Mouse (Mus musculus) monocyte, adult 5-6 weeks (primary cell): ENCODE measurements around the gene Tspan5. TPM values are rescaled to one million over a fixed set of nuclear protein-coding genes. Genes with fewer than 3 reads are reported as not detected.

Source experiments
- ATAC-seq: fragments of 153-309, 156-312 bp; replicated peaks from 2 replicates; pipeline ENCODE4 v1.8.0; 2017; ENCODE audit warnings: mild to moderate bottlenecking; ENCODE audit not compliant: low TSS enrichment, insufficient number of reproducible peaks, severe bottlenecking, poor library complexity, low FRiP score
- total RNA-seq: library from RNA; stranded (forward); fragments of 200-1000, 200-491, 200-594 nt; gene quantifications from 3 replicates; pipeline ENCODE4 v1.2.3, GENCODE M21; 2017

The Tspan5 gene
- total RNA-seq, 1 experiment from 2014 or later = 20.4 TPM

DNA sequence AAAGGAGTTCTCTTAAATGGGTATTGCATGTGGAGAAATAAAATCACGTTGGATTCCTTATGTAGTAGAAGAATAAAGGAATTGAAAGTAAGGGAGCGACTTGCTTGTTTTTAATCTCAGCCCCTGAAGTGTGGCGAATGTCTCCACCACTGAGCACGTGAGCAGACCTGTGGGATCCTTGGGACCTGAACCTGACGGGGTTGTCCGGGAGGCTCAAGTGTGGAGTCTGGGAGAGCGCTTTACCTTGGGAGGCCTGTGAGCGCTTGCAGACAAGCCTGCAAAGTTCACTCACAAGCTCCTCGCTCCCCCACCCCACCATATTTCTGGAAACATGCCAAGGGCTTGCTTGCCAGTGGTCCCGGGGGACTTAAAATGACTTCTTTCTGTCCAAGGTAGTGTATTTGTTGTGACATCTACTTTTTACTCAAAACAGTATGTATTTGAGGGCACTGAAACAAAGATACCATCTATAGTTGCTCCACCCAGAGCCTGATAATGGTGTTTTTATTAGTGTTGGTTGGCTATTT, 147.8 kb downstream of the Tspan5 start:
- no peak for ATAC-seq

DNA sequence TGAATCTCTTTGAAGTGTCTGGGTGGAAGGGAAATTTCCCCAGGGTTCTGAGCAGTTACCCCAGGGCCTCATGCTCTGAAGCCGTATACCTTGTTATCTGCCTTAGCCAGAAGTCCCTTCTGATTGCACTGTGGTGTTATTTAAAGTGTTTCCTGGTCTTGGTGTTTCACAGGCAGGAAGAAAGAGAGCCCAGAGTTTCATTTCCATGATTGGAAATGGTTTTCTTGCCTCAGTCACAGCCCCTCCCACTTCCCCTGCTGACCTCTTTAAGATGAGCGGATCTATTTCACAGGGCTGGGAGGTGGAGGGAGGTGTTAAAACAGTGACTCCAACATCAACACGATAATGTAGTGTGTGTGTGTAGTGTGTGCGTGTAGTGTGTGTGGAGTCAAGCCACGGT, 151.5 kb downstream of the Tspan5 start:
- peak; percentile 38; the same call in 1 of the 2 replicates for ATAC-seq

DNA sequence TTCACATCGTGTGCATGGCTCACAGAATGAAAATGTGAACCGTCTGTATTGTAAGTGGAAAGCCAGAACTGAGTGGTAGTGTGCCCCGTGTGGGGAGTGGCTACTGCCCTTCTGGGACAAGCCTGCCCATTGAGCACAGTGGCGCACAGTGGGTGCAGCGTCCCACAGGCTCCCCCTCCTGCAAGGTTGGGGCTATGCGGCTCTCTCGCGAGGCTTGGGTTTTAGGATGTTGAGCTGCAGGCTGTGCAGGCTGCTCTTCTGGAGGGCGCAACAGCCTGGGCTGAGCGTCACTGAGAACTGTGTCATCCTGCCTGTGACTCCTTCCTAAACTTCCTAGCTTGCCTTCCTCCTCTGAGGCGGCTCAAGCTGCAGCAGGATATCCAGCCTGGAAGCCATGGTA, 155.5 kb downstream of the Tspan5 start:
- no peak for ATAC-seq

DNA sequence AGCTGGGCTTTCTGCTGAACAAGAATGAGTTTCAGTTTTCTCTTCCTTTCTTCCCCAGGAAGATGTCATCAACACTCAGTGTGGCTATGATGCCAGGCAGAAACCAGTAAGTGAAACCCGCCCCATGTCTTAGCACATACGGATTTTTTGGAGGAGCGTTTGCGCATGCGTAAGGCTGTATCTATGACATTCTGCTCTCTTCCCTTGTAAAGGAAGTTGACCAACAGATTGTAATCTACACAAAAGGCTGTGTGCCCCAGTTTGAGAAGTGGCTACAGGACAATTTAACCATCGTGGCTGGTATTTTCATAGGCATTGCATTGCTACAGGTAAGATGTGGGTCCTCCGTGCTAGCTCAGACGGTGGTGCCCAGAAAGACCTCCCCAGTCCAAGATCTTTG, 156.1 kb downstream of the Tspan5 start:
- no peak for ATAC-seq

DNA sequence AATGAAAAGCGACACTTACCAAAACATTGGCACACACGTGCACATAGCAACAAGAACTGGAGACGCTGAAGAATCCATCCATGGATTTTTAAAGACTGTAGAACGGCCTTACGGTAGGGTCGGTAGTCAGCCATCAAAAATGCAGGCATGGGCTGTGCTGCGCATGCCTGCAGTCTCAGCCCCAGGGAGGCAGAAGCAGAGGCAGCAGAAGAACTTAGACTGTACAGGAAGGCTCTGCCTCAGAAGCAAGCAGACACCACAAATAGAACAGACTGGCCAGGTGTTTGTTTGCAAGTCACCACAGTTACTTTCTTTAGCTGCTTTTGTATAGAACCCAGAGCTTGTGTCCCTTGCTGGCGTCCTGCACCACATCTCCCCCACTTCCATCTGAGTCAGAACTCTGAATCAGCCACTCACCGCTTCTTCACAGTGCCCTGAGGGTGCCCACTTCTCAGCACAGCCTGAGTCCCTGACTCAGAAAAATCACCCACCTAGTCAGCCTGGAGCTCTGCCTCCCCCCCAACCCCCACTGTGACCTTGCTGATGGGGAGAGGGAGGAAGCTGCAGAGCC, 158.7 kb downstream of the Tspan5 start:
- ATAC-seq = no peak

DNA sequence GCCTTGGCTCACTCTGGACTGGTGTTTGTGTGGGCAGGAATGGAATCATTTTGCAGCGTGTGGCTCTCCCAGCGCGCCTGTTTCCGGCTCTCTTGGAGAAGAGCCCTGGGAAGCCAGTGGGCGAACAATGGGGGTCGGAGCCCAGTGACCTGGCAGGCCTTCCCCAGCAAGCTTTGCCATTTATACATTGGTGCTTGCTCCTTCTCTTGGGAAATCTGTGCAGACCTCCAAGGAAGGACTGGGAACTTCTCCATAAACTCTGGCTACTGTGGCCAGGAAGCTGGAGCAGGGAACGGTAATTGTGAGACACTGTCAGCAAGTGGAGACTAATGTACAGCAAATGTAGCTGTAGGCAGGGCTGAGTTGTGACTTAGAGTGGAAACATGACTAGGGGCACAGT, 163.7 kb downstream of the Tspan5 start:
- no peak for ATAC-seq

DNA sequence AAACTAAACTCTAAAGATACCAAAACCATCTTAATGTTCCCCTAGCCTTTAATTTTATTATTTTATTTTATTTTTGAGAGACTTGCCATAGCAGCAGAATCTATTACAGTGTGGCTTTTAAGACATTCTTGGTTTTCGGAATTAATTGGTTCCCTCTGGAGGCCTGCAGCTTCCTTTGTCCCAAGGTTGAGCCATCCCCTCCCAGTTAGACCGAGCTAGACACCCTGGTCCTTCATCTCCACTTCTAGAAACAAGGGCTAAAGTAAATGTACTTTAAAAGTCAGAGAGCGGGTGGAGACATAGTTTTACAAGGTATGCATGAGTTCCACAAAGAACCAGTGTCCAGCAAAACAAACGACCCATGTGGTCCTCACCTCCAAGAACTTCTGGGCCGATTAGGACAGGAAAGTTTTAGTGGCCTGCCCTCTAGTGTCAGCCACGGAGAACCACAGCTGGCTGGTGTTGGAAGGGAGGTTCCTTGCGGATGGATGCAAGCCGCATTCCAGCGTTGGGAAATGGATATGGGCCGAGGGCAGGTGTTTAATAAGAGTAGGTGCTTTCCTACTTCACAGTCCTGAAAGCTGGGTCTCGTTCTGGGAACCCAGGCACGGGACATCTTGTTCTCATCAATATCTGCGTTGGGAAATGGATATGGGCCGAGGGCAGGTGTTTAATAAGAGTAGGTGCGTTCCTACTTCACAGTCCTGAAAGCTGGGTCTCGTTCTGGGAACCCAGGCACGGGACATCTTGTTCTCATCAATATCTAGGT, 164.3 kb downstream of the Tspan5 start:
- no peak for ATAC-seq

DNA sequence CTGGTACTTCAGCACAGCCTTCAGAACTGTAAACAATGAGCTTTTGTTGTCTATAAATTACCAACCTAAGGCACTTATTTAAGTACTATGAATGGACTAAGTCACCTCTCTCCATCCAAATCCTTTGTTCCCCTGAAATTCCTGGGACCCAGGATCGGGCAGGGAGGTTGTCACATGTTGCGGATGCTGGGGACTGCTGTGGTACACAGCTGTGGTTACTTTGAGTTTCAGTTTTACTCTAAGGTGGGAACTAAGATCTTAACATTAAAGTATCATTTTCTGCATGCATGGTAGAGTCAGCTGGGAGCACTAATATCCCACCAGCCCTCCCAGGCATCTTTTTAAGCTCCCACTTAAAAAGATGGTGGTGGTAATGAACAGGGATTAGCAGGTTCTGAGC, 167.3 kb downstream of the Tspan5 start:
- no peak for ATAC-seq

DNA sequence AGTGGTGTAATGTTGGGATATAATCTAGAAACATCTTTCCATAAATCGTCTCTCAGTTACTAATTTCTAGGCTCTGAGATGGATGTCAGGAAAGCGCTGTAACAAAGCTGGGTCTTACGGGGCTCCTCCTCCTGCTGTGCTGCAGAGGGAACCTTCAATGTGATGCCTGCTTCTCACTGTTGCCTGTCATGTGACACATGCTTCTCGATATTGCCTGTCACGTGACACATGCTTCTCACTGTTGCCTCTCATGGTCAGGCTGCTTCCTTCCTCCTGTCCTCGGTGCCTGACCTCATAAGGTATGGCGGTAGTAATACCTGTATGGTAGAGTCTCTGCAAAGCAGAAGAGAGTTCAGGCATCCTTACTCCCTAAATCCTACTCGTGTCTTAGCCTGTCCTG, 170.5 kb downstream of the Tspan5 start:
- no peak for ATAC-seq

DNA sequence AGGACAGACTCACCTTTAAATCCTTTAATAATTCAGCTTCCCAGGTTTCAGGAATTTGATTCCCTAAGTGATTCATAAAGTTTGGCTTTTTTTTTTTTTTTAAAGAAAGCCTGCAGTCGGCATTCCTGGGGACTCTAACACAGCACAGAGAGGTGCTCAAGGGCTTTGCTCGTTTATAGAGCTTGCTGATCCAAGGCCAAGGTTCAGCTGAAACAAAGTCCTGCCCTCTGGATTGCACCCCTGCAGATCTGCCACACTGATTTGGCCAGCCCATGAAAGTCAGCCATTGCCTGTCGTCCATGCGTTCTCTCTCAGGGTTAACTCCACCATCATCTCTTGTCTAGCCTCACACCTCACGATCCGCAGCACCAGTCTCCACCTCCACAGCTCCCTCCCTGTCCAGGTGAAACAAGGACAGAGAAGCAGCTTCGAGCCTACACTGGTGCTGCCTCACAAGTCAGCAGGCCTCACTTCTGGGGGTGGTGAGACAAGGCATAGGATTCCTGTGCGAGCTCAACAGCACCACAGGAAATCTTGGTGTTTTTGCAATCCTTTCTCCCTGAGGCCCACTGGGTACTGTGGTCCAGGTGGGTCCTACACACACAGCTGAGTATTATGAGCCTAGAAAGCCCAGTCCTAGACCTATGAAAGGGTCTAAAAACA, 172.8 kb downstream of the Tspan5 start:
- ATAC-seq = no peak

DNA sequence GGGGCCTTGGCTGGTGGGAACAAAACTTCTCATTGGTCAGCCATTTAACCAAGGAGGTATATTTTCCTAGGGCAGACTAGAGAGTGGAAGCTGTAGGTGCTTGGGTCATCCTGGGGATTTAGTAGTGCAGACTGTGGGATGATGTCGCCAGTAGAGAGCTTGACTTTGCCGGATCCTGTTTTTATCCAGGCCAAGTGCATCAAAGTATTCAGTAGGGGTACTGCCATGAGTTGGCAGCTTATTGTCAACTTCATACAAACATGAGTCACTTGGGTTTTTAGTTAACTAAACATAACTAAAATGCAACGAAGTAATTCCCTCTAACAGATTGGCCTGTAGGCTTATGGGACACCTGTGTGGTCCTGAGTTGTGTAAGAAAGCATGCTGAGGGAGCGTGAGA, 174.6 kb downstream of the Tspan5 start:
- no peak for ATAC-seq

DNA sequence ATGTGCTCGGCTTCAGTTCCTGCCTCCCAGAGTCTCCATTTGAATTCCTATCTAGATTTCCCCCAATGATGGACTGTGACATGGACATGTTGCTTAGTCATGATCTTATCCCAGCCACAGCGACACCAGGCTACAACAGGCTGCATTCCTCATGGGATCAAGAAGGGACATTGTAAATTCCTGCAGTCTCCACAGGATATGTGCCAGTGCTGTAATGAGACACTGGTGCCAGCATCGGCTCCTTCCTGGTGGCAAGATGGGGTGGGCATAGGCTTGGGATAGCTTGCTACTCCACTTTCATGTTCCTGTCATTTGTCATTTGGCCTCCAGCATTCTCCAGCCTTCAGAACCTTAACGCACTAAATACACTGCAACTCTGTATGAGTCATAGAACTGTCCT, 175.0 kb downstream of the Tspan5 start:
- no peak for ATAC-seq

DNA sequence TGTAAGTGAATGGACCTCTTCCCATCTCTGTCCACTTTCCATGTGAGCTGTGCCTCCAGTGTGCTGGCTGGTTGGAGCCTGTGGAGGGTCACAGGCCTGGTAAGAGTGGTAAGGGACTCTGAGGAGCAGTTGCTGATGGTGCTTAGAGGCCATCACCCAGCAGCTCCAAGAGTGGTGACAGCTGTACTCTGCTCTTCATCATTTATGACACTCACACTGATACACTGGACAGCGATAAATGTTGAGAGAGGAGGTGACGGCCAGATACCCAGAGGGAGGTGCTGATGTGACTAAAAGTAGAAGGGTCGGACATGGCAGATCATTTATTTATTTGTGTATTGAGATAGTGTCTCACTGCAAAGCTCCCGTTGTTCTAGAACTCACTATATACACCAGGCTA, 176.2 kb downstream of the Tspan5 start:
- no peak for ATAC-seq

DNA sequence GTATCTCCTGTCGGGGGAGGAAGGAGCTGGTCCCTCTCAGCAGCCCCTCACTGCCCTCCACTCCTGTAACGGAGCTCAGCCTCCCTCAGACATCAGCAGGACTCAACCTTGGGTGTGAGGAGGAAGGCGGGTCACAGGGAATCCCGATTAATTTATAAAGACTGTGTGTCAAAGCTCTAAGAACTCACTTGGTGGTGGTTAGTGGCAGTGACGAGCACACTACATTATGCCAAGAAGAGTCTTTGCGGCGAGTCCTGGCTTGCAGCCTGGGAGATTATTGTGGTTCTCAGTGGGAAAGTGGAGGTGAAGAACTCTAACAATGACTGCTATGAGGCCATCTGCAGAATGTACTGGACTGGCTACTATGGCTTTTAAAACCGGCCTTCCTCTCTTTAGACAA, 184.2 kb downstream of the Tspan5 start:
- no peak for ATAC-seq

DNA sequence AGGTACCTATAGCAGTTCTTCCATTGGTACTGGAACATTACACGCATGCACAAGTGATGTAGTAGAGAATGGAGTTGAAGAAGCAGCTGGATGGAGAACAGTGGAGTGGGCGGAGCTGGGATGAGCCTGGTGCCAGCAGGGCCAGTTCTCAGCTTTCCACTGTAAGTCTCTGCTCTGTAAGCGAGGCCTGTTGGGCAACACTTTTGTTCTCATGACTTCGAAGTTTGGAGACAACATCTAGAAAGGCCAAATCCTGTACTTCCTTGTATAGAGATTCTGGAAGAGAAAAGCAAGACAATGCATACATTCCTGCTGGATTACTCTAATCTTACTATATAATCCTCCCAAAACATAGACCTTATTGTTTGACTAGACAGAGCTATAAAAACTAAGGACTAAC, 185.4 kb downstream of the Tspan5 start:
- no peak for ATAC-seq

DNA sequence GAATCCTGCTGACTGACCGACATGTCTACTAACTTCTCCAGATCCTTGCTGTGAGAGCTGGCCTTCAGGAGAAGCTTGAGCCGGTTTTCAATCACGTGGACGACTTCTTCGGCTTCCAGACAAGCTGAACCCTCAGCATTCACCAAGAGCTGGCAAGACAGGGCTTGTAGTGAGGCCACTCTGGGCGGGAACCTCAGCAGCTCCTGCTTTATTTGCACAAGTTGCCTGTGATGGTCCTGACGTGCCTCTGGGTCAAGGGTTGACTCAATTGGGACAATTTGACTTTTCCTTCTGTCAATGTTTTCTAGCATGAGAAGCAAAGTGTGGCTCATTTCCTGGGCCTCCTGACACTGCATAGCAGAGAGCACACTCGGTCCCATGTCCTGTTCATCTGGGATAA, 194.8 kb downstream of the Tspan5 start:
- no peak for ATAC-seq

DNA sequence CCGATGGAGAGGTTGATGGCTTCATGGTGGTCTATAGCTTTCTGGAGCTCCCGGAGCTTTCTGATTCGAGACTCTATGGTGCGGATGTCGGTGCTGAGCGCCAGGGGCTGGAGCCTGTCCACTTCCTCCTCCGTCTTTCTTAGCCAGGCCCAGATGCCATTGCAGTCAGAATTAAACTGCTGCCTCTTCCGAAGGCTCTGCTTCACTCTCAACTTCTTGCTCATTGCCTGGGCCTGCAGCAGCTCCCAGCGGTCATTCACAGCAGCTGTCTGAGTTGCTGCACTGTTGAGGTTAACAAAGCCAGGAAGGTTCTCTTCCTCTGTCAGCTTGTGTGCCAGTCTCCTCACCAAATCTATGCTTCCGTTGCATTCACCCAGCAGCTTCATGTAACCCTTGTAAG, 195.2 kb downstream of the Tspan5 start:
- no peak for ATAC-seq

DNA sequence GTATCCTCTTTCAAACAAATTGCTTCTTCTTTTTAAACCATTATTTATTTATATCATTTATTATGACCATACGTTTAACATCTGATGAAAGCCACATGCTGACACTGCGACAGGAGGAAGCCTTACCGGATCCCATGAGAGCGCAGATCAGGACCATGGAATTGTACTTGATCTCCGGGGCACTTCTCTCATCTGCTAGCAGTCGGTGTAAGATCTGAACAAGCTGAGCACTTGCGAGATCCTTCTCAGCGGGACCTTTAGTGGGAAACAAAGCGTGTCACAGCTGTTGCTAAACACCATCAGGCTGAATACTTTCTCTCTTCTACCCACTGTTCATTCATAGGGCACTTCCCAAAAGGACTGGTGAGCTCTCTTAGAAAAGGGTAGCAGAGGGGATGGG, 199.6 kb downstream of the Tspan5 start:
- no peak for ATAC-seq

DNA sequence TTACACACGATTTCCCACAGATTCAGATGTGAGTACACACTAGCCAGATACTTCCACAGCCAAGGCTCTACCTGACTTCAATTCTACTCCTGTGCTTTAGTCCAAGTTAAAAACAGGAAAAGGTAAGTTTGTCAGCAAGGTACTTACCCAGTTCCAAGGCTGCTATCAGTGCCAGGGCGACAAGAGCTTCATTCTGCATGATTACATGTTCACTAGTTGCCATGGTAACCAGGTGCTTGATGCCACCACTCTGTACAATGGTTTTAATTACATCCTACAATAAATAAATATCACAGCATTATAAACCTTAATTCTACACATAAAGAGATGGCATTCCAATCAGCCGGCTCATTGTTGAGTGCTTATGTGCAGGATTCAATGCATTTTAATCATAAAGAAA, 203.5 kb downstream of the Tspan5 start:
- ATAC-seq = no peak

DNA sequence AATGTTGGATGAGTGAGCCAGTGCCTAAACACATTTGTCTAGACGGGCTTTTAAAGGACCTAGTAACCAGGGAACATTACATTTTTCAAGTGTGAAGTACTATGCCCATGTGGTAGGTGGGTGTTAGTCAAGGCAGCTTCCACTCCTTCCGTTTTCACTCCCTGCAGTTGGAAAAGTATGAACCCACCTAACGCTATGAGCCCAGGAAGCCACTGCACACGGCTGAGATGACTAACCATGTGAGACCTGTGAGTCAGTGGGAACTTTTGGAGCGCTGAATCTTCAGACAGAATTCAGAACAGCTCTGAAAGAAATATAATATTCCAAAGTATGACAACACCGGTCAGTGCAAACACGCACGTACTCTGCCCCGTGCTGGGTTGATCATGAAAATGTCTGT, 207.1 kb downstream of the Tspan5 start:
- ATAC-seq = no peak
